In genomic region chr8:12395071-12396031, GRCm38 (mm10) we compare ENCODE assay signal across 7 mouse cellular contexts. TPM values are rescaled to one million over a fixed set of nuclear protein-coding genes. Genes with fewer than 3 reads are reported as not detected.
DNase-seq lines count a peak whose midpoint lies in the region; ATAC-seq and TF ChIP-seq lines count a peak whose summit lies in the region.

Gene Sox1 (plus strand): TSS chr8:12395295.

- no peaks in the 10 kb centered on the region for H3K36me3 ChIP-seq in lung, embryonic 16.5 days (ENCODE audit: control insufficient read depth, insufficient read depth, low read length)
- no peaks in the 10 kb centered on the region for H3K36me3 ChIP-seq in hindbrain, embryonic 11.5 days (ENCODE audit: control insufficient read depth, insufficient read depth, low read length)
- H3K36me3 ChIP-seq in limb, embryonic 10.5 days: no peaks in the 10 kb centered on the region

- WGBS in lung, embryonic 16.5 days: under 1% methylated on average over 73 of the region's 89 CpGs
- under 1% methylated on average over 76 of the region's 89 CpGs for WGBS in hindbrain, embryonic 11.5 days
- WGBS in limb, embryonic 10.5 days: under 1% methylated on average over 81 of the region's 89 CpGs
- under 1% methylated on average over 83 of the region's 89 CpGs for WGBS in olfactory bulb, adult 2 months

- H3K27me3 ChIP-seq in lung, embryonic 16.5 days (ENCODE audit: control insufficient read depth, insufficient read depth, low read depth, low read length): peaks cover 94% of the 10 kb centered on the region
- peaks cover 47% of the 10 kb centered on the region for H3K27me3 ChIP-seq in hindbrain, embryonic 11.5 days (ENCODE audit: control insufficient read depth, insufficient read depth, low read length)
- H3K27me3 ChIP-seq in limb, embryonic 10.5 days (ENCODE audit: low read depth, poor library complexity, severe bottlenecking): peaks cover 100% of the 10 kb centered on the region

- H3K27ac ChIP-seq in lung, embryonic 16.5 days (ENCODE audit: low read length): no peak within 1 kb of the TSS
- peak within 1 kb of the TSS; percentile 94 for H3K27ac ChIP-seq in hindbrain, embryonic 11.5 days (ENCODE audit: low read depth, low read length)
- 0 out of 2 replicates have a peak within 1 kb of the TSS, but pooled peaks have one; percentile 42 for H3K27ac ChIP-seq in limb, embryonic 10.5 days
- H3K27ac ChIP-seq in olfactory bulb, adult 2 months (ENCODE audit: insufficient read depth, low read depth, low read length): peak within 1 kb of the TSS; percentile 97

- no peaks in the 10 kb centered on the region for H3K9me3 ChIP-seq in lung, embryonic 16.5 days (ENCODE audit: control insufficient read depth, low read length)
- H3K9me3 ChIP-seq in hindbrain, embryonic 11.5 days (ENCODE audit: control insufficient read depth, low read length): no peaks in the 10 kb centered on the region
- H3K9me3 ChIP-seq in limb, embryonic 10.5 days (replicated peaks): no peaks in the 10 kb centered on the region

- peaks cover 12% of the 10 kb centered on the region for H3K4me1 ChIP-seq in lung, embryonic 16.5 days (replicated peaks; ENCODE audit: control insufficient read depth, insufficient read depth, low read length)
- H3K4me1 ChIP-seq in hindbrain, embryonic 11.5 days (replicated peaks; ENCODE audit: control insufficient read depth, insufficient read depth, low read length): no peaks in the 10 kb centered on the region; the same call in 1 of the 2 replicates
- peaks cover 33% of the 10 kb centered on the region for H3K4me1 ChIP-seq in limb, embryonic 10.5 days
- peaks cover 9% of the 10 kb centered on the region for H3K4me1 ChIP-seq in olfactory bulb, adult 2 months (ENCODE audit: control insufficient read depth, insufficient read depth, low read length)

- no peak for TF ChIP-seq CTCF in olfactory bulb, adult 2 months (IDR thresholded peaks at IDR 0.05; ENCODE audit: insufficient read depth, low read depth, low read length)

- DNase-seq in lung, postnatal 14 days: no peak
- peak; percentile 95 for DNase-seq in embryo, embryonic 10.5 days (ENCODE audit: low spot score)
- peak; percentile 94 for DNase-seq in hindbrain, embryonic 11.5 days (ENCODE audit: low spot score)
- peak; percentile 85 for DNase-seq in limb, embryonic 10.5 days (ENCODE audit: low spot score)
- no peak for DNase-seq in spleen, postnatal 14 days (ENCODE audit: low spot score in 2 of 2)

- peak within 1 kb of the TSS; percentile 32 for H3K4me3 ChIP-seq in lung, embryonic 16.5 days (ENCODE audit: low read length)
- H3K4me3 ChIP-seq in hindbrain, embryonic 11.5 days (ENCODE audit: low read depth, low read length): peak within 1 kb of the TSS; percentile 78
- peak within 1 kb of the TSS; percentile 51 for H3K4me3 ChIP-seq in limb, embryonic 10.5 days
- peak within 1 kb of the TSS; percentile 82 for H3K4me3 ChIP-seq in olfactory bulb, adult 2 months (ENCODE audit: insufficient read depth, low read depth, low read length)

- H3K9ac ChIP-seq in lung, embryonic 16.5 days (ENCODE audit: low read length): no peak within 1 kb of the TSS
- H3K9ac ChIP-seq in hindbrain, embryonic 11.5 days (ENCODE audit: low read depth, low read length): peak within 1 kb of the TSS; percentile 94

- peak within 1 kb of the TSS; percentile 61 for H3K4me2 ChIP-seq in lung, embryonic 16.5 days (ENCODE audit: low read depth, low read length)
- peak within 1 kb of the TSS; percentile 62 for H3K4me2 ChIP-seq in hindbrain, embryonic 11.5 days (replicated peaks; ENCODE audit: low read depth, low read length)

- peak; percentile 66 for TF ChIP-seq POLR2A in olfactory bulb, adult 2 months (IDR thresholded peaks at IDR 0.05; ENCODE audit: insufficient read depth, low read depth, low read length)

- ATAC-seq in lung, embryonic 16.5 days (ENCODE audit: low read depth): peak; percentile 47
- peak; percentile 91 for ATAC-seq in hindbrain, embryonic 11.5 days (ENCODE audit: low FRiP score)

RNA-seq across cellular contexts. Expression of gene Sox1, which starts in this region (rescaled TPM):
- not detected in 2 replicates for polyA plus RNA-seq in lung, embryonic 16.5 days (2015; fragmentation: Nextera tagmentation; extraction: Ambion mirVana)
- polyA plus RNA-seq in hindbrain, embryonic 11.5 days (2014; fragmentation: Nextera tagmentation; extraction: Ambion mirVana): 5.3 and 5.5 TPM in 2 replicates
- not detected in 2 replicates for polyA plus RNA-seq in limb, embryonic 10.5 days (2016; fragmentation: Nextera tagmentation; extraction: Ambion mirVana)
- polyA plus RNA-seq in olfactory bulb, adult 2 months (2012; ENCODE audit: insufficient read depth, insufficient read length, low replicate concordance, missing spikeins): not detected in 2 replicates

Comparison
In these comparisons a context has a peak if more than half of its experiments do, and no peak if none do; other contexts are left out.
1. Peak in ATAC-seq, H3K4me3 ChIP-seq and H3K4me2 ChIP-seq in lung, embryonic 16.5 days; RNA of the gene not detected or under 1 TPM.
2. Peak in DNase-seq, H3K4me3 ChIP-seq and H3K27ac ChIP-seq in limb, embryonic 10.5 days; RNA of the gene not detected or under 1 TPM.
3. H3K4me3 ChIP-seq: peak in every context shown above with its lines; median percentile 82 in olfactory bulb, adult 2 months; 78 in hindbrain, embryonic 11.5 days; 51 in limb, embryonic 10.5 days; 32 in lung, embryonic 16.5 days.
4. DNase-seq: peak in embryo, embryonic 10.5 days (single experiment) and hindbrain, embryonic 11.5 days (single experiment); none in lung, postnatal 14 days (single experiment) and spleen, postnatal 14 days (0 of 2).